Mouse (Mus musculus): Measurements from ENCODE around the gene Lrrc4. TPM values are rescaled to one million over a fixed set of nuclear protein-coding genes. Genes with fewer than 3 reads are reported as not detected.

Gene Lrrc4
- total RNA-seq, 2 experiments from 2014 or later, result 0.23 to 0.36 TPM

- intact Hi-C loops (cut with DNase I), result no loop called here
- no peak for DNase-seq (ENCODE audit: low spot score)
These were observed 44.4 kb downstream of the Lrrc4 start for GRCm38 (mm10) chr6:28787133-28787532.

DNA sequence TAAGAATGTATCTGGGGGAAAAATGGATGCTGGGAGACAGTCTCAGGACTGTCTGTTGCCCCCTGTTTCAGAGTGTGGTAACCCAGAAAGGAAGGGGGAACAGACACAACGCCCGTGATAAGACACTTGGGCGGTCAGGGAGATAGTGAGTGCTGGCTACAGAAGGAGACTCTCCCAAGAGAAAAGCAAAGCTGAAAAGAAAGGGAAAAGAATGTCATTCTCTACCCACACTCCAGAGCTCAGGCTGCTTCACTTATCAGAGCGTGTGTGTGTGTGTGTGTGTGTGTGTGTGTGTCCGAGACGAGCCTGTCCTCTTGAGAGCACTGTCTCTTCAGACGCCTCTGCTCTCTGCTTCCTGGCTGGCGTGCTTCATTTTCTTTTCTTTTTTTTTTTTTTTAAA is 45.8 kb downstream of the Lrrc4 start:
- intact Hi-C loops (cut with DNase I), result no loop called here
- DNase-seq (ENCODE audit: low spot score), result no peak

GRCm38 (mm10) chr6:28783953-28784352 is 47.6 kb downstream of the Lrrc4 start:
- intact Hi-C loops (cut with DNase I), result no loop called here
- DNase-seq (ENCODE audit: low spot score), result no peak

DNA sequence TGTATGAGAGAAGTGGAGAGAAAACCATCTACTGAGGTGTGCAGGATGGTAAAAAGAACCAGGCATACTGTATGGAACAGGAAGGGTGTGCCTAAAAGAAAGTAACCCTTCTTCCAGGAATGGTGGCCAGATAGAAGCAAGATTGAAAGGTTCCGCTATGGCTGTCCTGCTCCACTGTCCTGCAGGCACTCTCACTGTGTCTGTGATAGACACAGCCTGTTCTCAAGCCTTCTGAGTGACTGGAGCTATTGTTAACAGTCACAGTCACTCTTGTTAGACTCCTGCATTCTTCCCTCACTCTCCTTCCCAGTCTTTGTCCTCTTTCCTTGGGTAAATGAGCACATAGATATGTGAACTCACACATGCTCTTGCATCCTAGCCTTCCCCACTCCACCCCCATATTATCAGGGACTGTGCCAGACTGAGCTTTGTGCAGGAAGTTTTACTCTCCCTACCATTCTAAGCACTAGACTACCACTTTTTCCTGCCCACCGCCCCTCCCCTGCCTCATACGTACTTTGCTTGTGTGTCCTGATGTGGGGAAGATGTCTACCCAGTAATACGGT is 48.4 kb downstream of the Lrrc4 start:
- intact Hi-C loops (cut with DNase I), result no loop called here

DNA sequence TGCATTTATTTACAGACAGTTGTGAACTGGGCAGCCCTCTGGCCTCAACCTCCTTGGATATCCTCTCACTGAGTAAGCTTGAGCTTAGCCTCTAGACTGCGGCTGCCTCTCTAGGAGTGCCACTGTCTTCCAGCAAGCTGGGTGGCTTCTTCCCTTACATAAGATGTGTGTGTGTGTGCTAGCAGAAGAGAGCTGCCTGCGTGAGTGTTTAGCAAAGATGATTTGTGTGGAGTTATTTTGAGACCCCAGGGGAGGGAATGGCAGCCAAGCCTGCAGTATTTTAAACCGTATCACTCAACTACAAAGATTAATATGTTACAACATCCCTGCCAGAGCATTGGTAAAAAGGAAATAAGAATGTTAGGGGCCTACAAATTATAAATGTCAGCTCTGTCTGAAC is 49.9 kb downstream of the Lrrc4 start:
- no peak for DNase-seq (ENCODE audit: low spot score)
- intact Hi-C loops (cut with DNase I), result no loop called here

More for the DNA sequence above, 48.4 kb downstream of the Lrrc4 start:
- no peak for DNase-seq (ENCODE audit: low spot score)

DNA sequence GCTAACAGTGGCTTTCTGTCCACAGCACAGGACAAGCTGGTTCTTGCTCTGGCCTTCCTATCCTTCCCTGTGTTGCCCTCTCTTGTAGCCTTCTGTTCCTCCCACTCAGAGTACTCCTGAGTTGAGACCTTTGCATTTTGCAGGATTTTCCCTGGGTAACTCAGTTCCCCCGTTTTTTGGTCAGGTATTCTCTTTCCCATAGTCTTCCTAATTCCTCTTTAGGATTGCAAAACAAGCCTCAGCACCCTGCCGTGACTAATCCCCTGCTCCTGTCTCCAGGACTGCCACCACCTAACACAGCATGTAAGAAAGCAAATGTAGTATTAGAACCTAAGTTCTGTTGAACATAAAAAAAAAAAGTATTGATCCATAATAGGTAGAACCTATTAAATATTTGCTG is 60.2 kb downstream of the Lrrc4 start:
- no peak for DNase-seq (ENCODE audit: low spot score)
- intact Hi-C loops (cut with DNase I), result no loop called here

DNA sequence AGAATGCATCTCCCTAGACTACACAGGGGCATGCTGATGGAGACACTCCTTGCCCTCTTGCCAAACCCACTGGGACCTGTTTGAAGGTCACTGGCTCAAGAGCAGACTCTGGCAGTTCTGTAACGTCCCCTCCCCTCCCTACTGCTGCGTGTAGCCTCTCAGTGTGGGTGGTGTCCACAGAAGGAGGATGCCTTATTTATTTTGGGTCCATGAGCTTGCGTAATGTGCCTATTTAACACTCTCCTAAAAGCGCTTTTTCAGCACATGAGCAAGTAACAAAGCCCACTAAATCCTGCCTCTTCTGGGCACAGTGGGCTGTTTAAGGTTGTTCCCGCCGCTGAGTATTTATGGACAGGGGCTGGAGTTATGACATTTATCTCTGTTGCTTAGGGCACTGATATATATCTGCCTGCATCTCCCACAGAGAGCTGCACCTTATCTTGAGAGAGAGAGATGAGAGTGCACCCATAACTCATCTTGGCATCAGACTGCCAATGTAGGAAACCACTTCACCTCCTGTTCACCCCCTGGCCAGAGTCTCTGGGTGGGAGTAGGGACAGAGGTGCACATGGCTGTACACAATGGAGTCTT is 63.6 kb downstream of the Lrrc4 start:
- no peak for DNase-seq (ENCODE audit: low spot score)
- intact Hi-C loops (cut with DNase I), result no loop called here

GRCm38 (mm10) chr6:28766622-28767021 is 64.9 kb downstream of the Lrrc4 start:
- intact Hi-C loops (cut with DNase I), result no loop called here
- DNase-seq (ENCODE audit: low spot score), result no peak

DNA sequence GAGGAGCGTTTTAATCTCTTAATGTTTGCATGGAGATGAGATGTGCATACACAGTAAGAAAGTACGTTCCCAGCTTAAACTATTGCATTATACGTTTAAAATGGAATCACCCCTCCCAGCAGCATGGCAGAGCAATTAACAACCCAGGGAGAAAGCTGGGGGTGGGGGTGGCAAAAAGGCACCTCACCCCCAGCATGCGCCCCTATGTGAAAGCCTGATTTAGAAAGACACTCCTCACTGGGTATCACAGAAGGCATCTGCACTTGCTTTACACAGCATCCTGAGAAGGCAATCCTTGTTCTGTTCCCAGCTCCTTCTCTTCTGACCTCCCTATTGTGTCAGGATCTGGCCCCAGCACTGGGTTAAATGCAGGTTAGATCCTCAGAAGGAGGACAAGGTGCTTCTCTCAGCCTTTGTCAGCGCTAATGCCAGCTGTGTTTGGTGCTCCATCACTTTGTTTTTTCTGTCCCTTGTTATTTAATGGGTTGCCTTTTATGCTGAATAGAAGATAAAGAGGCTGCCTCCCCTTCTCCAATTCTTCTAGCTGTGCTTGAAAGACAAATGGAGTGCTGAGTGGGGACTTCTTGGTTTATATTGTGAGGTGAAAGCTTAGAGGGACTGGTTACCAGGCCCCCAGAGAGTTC is 69.3 kb downstream of the Lrrc4 start:
- no peak for DNase-seq (ENCODE audit: low spot score)
- intact Hi-C loops (cut with DNase I), result no loop called here

- intact Hi-C loops (cut with DNase I), result no loop called here
- DNase-seq (ENCODE audit: low spot score), result no peak
These were observed 69.8 kb downstream of the Lrrc4 start for GRCm38 (mm10) chr6:28761728-28762127.

DNA sequence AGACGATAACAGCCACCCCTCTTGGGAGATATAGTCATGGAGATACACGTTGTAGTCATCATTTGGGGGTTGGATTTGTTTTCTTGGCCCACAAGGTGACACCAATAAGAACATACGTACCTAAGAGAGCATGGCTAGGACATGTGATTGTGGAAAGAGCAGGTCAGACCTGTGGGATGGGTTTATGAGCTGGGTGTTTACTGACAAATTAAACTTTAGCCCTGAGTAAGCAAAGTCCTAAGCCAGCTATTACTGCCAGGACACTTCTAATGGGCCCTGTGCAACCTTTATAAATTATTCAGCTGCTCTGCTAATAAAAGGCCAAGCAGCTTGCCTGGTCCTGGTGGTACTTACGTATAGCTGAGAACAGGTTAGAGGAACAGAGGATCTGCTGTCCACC is 73.3 kb downstream of the Lrrc4 start:
- intact Hi-C loops (cut with DNase I), result no loop called here

DNA sequence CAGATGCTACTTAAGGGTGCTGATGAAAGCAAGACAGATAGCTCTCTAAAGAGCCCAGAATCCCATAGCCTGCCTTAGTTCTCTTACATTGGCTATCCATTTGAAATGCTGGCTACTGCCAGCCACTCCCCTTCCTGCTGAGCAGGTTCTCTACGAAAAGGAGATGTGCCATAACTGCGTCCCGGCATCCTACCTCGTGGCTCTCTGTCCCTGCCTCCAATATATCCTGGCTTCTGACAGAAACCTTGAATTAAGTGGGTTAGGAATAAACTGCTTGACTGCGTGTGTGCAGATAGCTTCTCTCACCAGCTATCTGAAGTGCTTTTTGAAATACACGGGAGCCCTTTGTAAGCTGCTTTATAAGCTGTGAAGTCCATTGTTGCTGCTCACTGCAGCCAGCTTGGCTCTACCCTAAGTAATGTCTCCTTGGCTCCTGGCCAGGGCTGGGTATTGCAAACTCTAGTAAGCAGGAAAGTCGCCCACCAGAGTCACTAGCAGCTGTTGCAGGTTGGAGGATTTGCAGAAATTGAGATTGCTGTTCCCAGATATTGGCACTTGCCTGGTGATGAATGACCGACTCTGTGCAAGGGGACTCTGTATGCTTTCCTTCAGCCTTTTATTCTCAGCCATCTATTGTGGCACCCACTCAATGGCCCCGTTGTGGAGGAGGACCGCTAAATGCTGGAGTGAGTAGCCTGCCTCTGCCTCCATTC is 75.1 kb downstream of the Lrrc4 start:
- DNase-seq (ENCODE audit: low spot score), result no peak
- intact Hi-C loops (cut with DNase I), result no loop called here

More for the DNA sequence above, 73.3 kb downstream of the Lrrc4 start:
- no peak for DNase-seq (ENCODE audit: low spot score)

DNA sequence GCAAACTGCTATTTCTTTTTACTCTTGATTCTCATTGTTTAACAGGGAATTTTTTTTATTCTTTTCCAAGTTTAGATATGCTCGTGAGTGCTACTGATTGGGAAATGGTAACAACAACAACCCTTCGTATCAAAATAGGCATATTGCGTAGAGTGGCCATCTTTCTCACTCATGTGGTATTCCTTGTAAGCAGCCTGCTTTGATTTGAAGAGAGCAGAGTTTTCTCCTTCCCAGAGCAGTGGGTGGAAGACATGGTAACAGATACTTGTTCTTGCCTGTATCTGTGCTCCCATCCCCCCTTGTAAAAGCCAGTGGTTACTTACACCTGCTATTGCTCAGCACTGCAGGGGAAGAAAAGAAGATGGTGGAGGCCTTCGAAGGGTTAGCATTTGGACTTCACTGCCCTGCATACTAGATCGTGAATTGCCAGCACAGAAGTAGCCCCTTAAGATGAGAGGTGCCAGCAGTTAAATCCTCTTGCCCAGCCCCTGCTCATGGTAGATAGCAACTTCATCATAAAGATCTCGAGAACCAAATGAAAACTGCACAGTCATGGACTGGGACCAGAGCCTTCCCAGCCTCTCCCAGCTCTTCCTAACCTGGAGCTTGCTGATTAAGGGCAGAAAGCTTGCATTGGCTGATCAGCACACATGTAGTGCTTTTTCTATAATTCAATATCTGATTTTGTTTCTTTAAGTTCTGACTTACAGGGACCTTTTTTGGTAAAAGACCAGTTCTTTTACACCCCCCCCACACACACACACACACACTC is 77.2 kb downstream of the Lrrc4 start:
- DNase-seq (ENCODE audit: low spot score), result no peak
- intact Hi-C loops (cut with DNase I), result no loop called here

DNA sequence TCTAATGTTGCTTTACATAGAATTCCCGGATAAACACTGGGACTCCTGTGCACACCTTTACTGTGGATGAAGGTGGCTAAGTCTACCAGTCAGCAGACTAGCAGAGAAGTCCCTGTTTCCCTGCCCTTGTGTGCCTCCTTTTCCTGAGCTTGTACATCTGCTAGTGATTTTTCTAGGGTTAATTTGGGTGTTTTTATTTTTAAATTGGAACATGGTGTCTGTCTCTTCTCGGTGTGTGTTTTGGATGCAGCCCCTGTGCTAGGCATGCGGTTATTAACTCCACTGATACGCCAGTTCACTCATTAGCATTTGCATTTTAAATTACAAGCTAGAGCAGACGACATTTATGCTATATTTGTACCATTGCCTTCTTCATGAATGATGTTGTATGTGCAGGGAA is 77.9 kb downstream of the Lrrc4 start:
- DNase-seq (ENCODE audit: low spot score), result no peak
- intact Hi-C loops (cut with DNase I), result no loop called here

GRCm38 (mm10) chr6:28753217-28753616 is 78.3 kb downstream of the Lrrc4 start:
- no peak for DNase-seq (ENCODE audit: low spot score)
- intact Hi-C loops (cut with DNase I), result no loop called here

GRCm38 (mm10) chr6:28751186-28751585 is 80.4 kb downstream of the Lrrc4 start:
- intact Hi-C loops (cut with DNase I), result no loop called here
- DNase-seq (ENCODE audit: low spot score), result no peak

DNA sequence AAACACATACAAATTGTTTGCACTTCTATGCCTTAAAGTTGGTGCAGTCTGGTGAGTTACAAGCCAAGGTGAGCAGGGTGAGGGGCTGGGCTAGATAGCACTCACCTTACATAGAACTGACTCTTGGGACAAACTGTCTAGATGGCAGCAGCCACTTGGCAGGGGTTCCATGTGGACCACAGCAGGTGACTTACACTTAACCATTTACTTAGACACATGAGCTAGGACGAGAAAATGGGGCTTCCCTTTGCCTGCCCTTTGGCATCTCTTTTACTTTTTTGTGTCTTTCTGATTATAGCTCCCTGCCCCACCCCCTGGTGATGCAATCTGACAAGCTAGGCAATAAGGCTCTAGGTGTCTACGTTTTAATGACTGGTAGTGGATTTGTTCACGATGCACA is 82.3 kb downstream of the Lrrc4 start:
- intact Hi-C loops (cut with DNase I), result no loop called here
- DNase-seq (ENCODE audit: low spot score), result no peak

DNA sequence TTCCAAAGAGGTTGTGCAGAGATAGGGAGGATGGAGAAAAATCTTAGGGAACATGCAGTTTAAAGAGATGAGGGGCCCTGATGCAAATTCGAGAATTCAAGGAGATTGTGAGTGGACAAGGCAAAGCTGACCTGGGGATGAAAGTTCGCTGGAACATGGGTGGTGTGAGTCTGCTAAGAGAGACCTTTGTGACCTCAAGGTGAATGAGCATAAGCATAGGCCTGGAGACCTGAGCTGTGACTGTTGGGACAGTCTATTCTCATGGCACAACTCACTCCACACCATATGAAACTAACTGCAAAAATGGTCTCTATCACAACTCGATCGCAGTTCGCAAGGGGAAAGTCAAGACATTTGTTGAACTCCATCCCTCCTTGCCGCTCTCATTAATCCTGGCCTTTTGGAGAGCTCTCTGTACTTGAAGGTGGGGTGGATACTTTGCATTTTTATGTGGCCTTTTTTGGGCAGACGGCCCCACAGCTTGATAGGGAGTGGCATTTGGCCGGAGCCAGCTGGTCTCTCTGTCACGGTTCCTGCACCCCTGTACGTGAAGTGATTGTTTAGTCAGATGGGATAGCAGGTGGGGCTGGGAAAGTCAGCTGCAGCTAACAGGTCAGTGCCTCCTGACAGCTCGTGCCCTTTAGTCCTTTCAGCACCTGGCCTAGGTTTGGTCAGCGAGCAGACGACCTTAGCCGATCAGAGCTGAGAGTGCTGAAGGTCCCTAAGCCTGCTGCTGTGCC is 83.4 kb downstream of the Lrrc4 start:
- DNase-seq (ENCODE audit: low spot score), result no peak
- intact Hi-C loops (cut with DNase I), result no loop called here

DNA sequence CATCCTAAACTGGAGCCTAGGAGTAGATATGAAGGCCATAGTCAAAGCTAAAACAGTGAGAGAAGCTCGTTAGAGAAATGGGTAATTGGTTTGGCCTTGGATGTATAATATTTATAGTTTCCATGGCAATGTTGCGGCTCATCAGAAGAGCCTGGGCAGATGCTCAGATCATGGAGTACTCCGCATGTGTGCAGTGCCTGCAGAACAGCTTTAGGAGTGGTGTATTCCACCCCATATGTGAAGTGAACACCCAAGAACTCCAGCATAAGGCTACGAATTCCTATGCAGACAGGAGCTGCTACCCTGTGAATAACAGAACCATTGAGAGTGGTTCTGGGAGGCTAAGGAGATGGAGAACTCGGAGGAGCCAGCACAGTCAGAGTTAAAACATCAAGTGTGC is 84.5 kb downstream of the Lrrc4 start:
- no peak for DNase-seq (ENCODE audit: low spot score)
- intact Hi-C loops (cut with DNase I), result no loop called here

GRCm38 (mm10) chr6:28745864-28746263 is 85.7 kb downstream of the Lrrc4 start:
- no peak for DNase-seq (ENCODE audit: low spot score)
- intact Hi-C loops (cut with DNase I), result no loop called here

Data from heart, postnatal 25 days (tissue).